20 mouse cellular contexts compared by ENCODE assay signal in genomic region chr19:30379767-30380166, GRCm38 (mm10).
DNase-seq lines count a peak whose midpoint lies in the region; ATAC-seq and TF ChIP-seq lines count a peak whose summit lies in the region.
"Had no signal": no experiment of that assay in that cellular context is flagged by ENCODE, and none has a peak within 500 bp of the region (broad histone marks: within the 10 kb centered on the region; RNA-seq: fewer than 3 reads in every experiment).

No protein-coding gene starts in this region.

- no peak for ATAC-seq in forebrain, embryonic 14.5 days
- peak; percentile 65; the same call in 1 of the 2 replicates for ATAC-seq in hindbrain, embryonic 16.5 days
- no peak for ATAC-seq in hindbrain, embryonic 11.5 days (ENCODE audit: low FRiP score)
- no peak for ATAC-seq in midbrain, embryonic 14.5 days (ENCODE audit: low FRiP score, low TSS enrichment)
- no peak for ATAC-seq in midbrain, embryonic 13.5 days

- WGBS in forebrain, embryonic 14.5 days = 58% methylated on average over 6 of the region's 6 CpGs
- 80% methylated on average over 6 of the region's 6 CpGs for WGBS in forebrain, embryonic 10.5 days
- 46% methylated on average over 6 of the region's 6 CpGs for WGBS in hindbrain, embryonic 16.5 days
- 74% methylated on average over 6 of the region's 6 CpGs for WGBS in hindbrain, embryonic 11.5 days
- 59% methylated on average over 6 of the region's 6 CpGs for WGBS in midbrain, embryonic 14.5 days
- WGBS in midbrain, embryonic 13.5 days = 63% methylated on average over 6 of the region's 6 CpGs

- H3K4me1 ChIP-seq in forebrain, embryonic 14.5 days (ENCODE audit: control insufficient read depth, insufficient read depth, low read length) = no peaks in the 10 kb centered on the region
- H3K4me1 ChIP-seq in forebrain, embryonic 10.5 days = no peaks in the 10 kb centered on the region
- H3K4me1 ChIP-seq in hindbrain, embryonic 16.5 days (ENCODE audit: control insufficient read depth, insufficient read depth, low read depth, low read length) = no peaks in the 10 kb centered on the region
- H3K4me1 ChIP-seq in hindbrain, embryonic 11.5 days (replicated peaks; ENCODE audit: control insufficient read depth, insufficient read depth, low read length) = no peaks in the 10 kb centered on the region
- no peaks in the 10 kb centered on the region for H3K4me1 ChIP-seq in midbrain, embryonic 14.5 days (ENCODE audit: control insufficient read depth, insufficient read depth, low read length)
- H3K4me1 ChIP-seq in midbrain, embryonic 13.5 days (replicated peaks) = no peaks in the 10 kb centered on the region
- H3K4me1 ChIP-seq: liver, embryonic 13.5 days; neural tube, embryonic 15.5 days had no signal

- no peak overlapping the region for H3K9ac ChIP-seq in forebrain, embryonic 14.5 days (ENCODE audit: low read length)
- H3K9ac ChIP-seq in hindbrain, embryonic 16.5 days (ENCODE audit: low read depth, low read length) = no peak overlapping the region
- no peak overlapping the region for H3K9ac ChIP-seq in hindbrain, embryonic 11.5 days (ENCODE audit: low read depth, low read length)
- H3K9ac ChIP-seq in midbrain, embryonic 14.5 days (replicated peaks; ENCODE audit: low read length) = no peak overlapping the region
- no peak overlapping the region for H3K9ac ChIP-seq in midbrain, embryonic 13.5 days (replicated peaks)
- H3K9ac ChIP-seq: liver, embryonic 13.5 days; neural tube, embryonic 15.5 days had no signal

- no peak overlapping the region for H3K4me3 ChIP-seq in forebrain, embryonic 14.5 days (ENCODE audit: low read depth, low read length)
- H3K4me3 ChIP-seq in forebrain, embryonic 10.5 days = no peak overlapping the region
- H3K4me3 ChIP-seq in hindbrain, embryonic 16.5 days (ENCODE audit: low read length) = no peak overlapping the region
- H3K4me3 ChIP-seq in hindbrain, embryonic 11.5 days (ENCODE audit: low read depth, low read length) = no peak overlapping the region
- no peak overlapping the region for H3K4me3 ChIP-seq in midbrain, embryonic 14.5 days (replicated peaks; ENCODE audit: low read depth, low read length)
- no peak overlapping the region for H3K4me3 ChIP-seq in midbrain, embryonic 13.5 days (replicated peaks)
- H3K4me3 ChIP-seq: liver, embryonic 13.5 days; neural tube, embryonic 15.5 days had no signal

- H3K36me3 ChIP-seq in forebrain, embryonic 14.5 days (ENCODE audit: control insufficient read depth, insufficient read depth, low read length) = no peaks in the 10 kb centered on the region
- H3K36me3 ChIP-seq in forebrain, embryonic 10.5 days (replicated peaks) = no peaks in the 10 kb centered on the region
- H3K36me3 ChIP-seq in hindbrain, embryonic 16.5 days (ENCODE audit: control insufficient read depth, insufficient read depth, low read length) = no peaks in the 10 kb centered on the region
- no peaks in the 10 kb centered on the region for H3K36me3 ChIP-seq in hindbrain, embryonic 11.5 days (ENCODE audit: control insufficient read depth, insufficient read depth, low read length)
- no peaks in the 10 kb centered on the region for H3K36me3 ChIP-seq in midbrain, embryonic 14.5 days (ENCODE audit: control insufficient read depth, insufficient read depth, low read length)
- no peaks in the 10 kb centered on the region for H3K36me3 ChIP-seq in midbrain, embryonic 13.5 days
- H3K36me3 ChIP-seq: liver, embryonic 13.5 days; neural tube, embryonic 15.5 days had no signal

- no peak overlapping the region for H3K4me2 ChIP-seq in forebrain, embryonic 14.5 days (ENCODE audit: low read length)
- no peak overlapping the region for H3K4me2 ChIP-seq in hindbrain, embryonic 16.5 days (ENCODE audit: low read length)
- H3K4me2 ChIP-seq in hindbrain, embryonic 11.5 days (replicated peaks; ENCODE audit: low read depth, low read length) = no peak overlapping the region
- no peak overlapping the region for H3K4me2 ChIP-seq in midbrain, embryonic 14.5 days (ENCODE audit: low read length)
- H3K4me2 ChIP-seq in midbrain, embryonic 13.5 days (replicated peaks) = no peak overlapping the region
- H3K4me2 ChIP-seq: heart, embryonic 11.5 days; liver, embryonic 13.5 days; neural tube, embryonic 15.5 days had no signal

- H3K27me3 ChIP-seq in forebrain, embryonic 14.5 days (replicated peaks; ENCODE audit: control insufficient read depth, insufficient read depth, low read length) = no peaks in the 10 kb centered on the region
- H3K27me3 ChIP-seq in forebrain, embryonic 10.5 days (ENCODE audit: poor library complexity, severe bottlenecking) = no peaks in the 10 kb centered on the region
- H3K27me3 ChIP-seq in hindbrain, embryonic 16.5 days (replicated peaks; ENCODE audit: control insufficient read depth, insufficient read depth, low read length) = no peaks in the 10 kb centered on the region
- no peaks in the 10 kb centered on the region for H3K27me3 ChIP-seq in hindbrain, embryonic 11.5 days (ENCODE audit: control insufficient read depth, insufficient read depth, low read length)
- H3K27me3 ChIP-seq in midbrain, embryonic 14.5 days (ENCODE audit: control insufficient read depth, insufficient read depth, low read length) = no peaks in the 10 kb centered on the region
- no peaks in the 10 kb centered on the region for H3K27me3 ChIP-seq in midbrain, embryonic 13.5 days
- H3K27me3 ChIP-seq: liver, embryonic 13.5 days; neural tube, embryonic 15.5 days had no signal

- TF ChIP-seq CTCF in brain, embryonic 14.5 days (IDR thresholded peaks at IDR 0.05; ENCODE audit: borderline replicate concordance, extremely low read depth, insufficient read depth, insufficient read length) = no peak

- H3K27ac ChIP-seq in forebrain, embryonic 14.5 days (ENCODE audit: low read depth, low read length) = no peak overlapping the region
- H3K27ac ChIP-seq in forebrain, embryonic 10.5 days = no peak overlapping the region
- no peak overlapping the region for H3K27ac ChIP-seq in hindbrain, embryonic 16.5 days (ENCODE audit: low read depth, low read length)
- no peak overlapping the region for H3K27ac ChIP-seq in hindbrain, embryonic 11.5 days (ENCODE audit: low read depth, low read length)
- no peak overlapping the region for H3K27ac ChIP-seq in midbrain, embryonic 14.5 days (replicated peaks; ENCODE audit: low read depth, low read length)
- no peak overlapping the region for H3K27ac ChIP-seq in midbrain, embryonic 13.5 days
- H3K27ac ChIP-seq: liver, embryonic 13.5 days; neural tube, embryonic 15.5 days had no signal

- no peaks in the 10 kb centered on the region for H3K9me3 ChIP-seq in forebrain, embryonic 14.5 days (replicated peaks; ENCODE audit: control insufficient read depth, low read length)
- H3K9me3 ChIP-seq in forebrain, embryonic 10.5 days = no peaks in the 10 kb centered on the region
- no peaks in the 10 kb centered on the region for H3K9me3 ChIP-seq in hindbrain, embryonic 16.5 days (ENCODE audit: control insufficient read depth, low read length)
- no peaks in the 10 kb centered on the region for H3K9me3 ChIP-seq in hindbrain, embryonic 11.5 days (ENCODE audit: control insufficient read depth, low read length)
- no peaks in the 10 kb centered on the region for H3K9me3 ChIP-seq in midbrain, embryonic 14.5 days (ENCODE audit: control insufficient read depth, low read length)
- no peaks in the 10 kb centered on the region for H3K9me3 ChIP-seq in midbrain, embryonic 13.5 days
- H3K9me3 ChIP-seq: liver, embryonic 13.5 days; neural tube, embryonic 15.5 days had no signal

- DNase-seq in forebrain, embryonic 14.5 days (ENCODE audit: low spot score) = peak; percentile 25
- no peak for DNase-seq in forebrain, embryonic 10.5 days (ENCODE audit: extremely low spot score, low spot score)
- DNase-seq in hindbrain, embryonic 11.5 days (ENCODE audit: low spot score) = no peak
- DNase-seq in midbrain, embryonic 14.5 days = peak; percentile 53
- DNase-seq in brain, embryonic 14.5 days (ENCODE audit: low read depth) = peak; percentile 45
- no peak for DNase-seq in heart, adult 9 months (ENCODE audit: low spot score in 2 of 2)
- DNase-seq: adrenal gland, postnatal 25 days; cerebellum, adult 11-12 months; cerebellum, postnatal 10 days; gastrocnemius, postnatal 10 days; kidney, adult 11 months; kidney, postnatal 36 days; liver, embryonic 13.5 days; lung, adult 2 months; lung, postnatal 14 days; spleen, adult 18-20 months had no signal

- no peak for TF ChIP-seq POLR2A in brain, embryonic 14.5 days (IDR thresholded peaks at IDR 0.05; ENCODE audit: borderline replicate concordance, extremely low read depth, insufficient read depth, insufficient read length, poor library complexity, severe bottlenecking)

Comparison
In these comparisons a context has a peak if more than half of its experiments do, and no peak if none do; other contexts are left out.
1. DNase-seq: peak in forebrain, embryonic 14.5 days (single experiment), midbrain, embryonic 14.5 days (single experiment) and brain, embryonic 14.5 days (single experiment); none in forebrain, embryonic 10.5 days (single experiment), hindbrain, embryonic 11.5 days (single experiment) and heart, adult 9 months (0 of 2).